Mouse (Mus musculus) stomach, embryonic 16.5 days (tissue): ENCODE measurements around the gene Fundc1. TPM values are rescaled to one million over a fixed set of nuclear protein-coding genes. Genes with fewer than 3 reads are reported as not detected.
"Not testable (repeated sequence)": the region's sequence is repeated elsewhere in the genome, so short reads cannot be mapped to it uniquely, and the experiment has no call there.

Source experiments
- ATAC-seq: fragments of 200-750 bp; cut with Nextera tagmentation; 2 replicates; pipeline ENCODE4 v1.8.0; 2017; ENCODE audit warnings: moderate number of reproducible peaks, moderate TSS enrichment; ENCODE audit not compliant: insufficient read depth, low FRiP score
- H3K27ac ChIP-seq: fragments of 300-500 bp; sonication (generic); 2 replicates; pipeline ENCODE4 v1.5.1; 2014; ENCODE audit warnings: low read length
- H3K27me3 ChIP-seq: fragments of 300-500 bp; sonication (generic); 2 replicates; pipeline ENCODE4 v1.6.1; 2014; ENCODE audit warnings: low read length, control low read depth, mixed read lengths; ENCODE audit not compliant: control insufficient read depth, insufficient read depth
- H3K36me3 ChIP-seq: fragments of 300-500 bp; sonication (generic); 2 replicates; pipeline ENCODE4 v1.6.1; 2014; ENCODE audit warnings: low read length; ENCODE audit not compliant: control insufficient read depth, insufficient read depth
- H3K4me1 ChIP-seq: fragments of 300-500 bp; sonication (generic); 2 replicates; pipeline ENCODE4 v1.6.1; 2014; ENCODE audit warnings: low read length, control low read depth, mixed read lengths; ENCODE audit not compliant: control insufficient read depth, insufficient read depth
- H3K4me2 ChIP-seq: fragments of 300-500 bp; sonication (generic); 2 replicates; pipeline ENCODE4 v1.6.1; 2014; ENCODE audit warnings: low read depth, low read length, mixed read lengths
- H3K4me3 ChIP-seq: fragments of 300-500 bp; sonication (generic); replicated peaks from 2 replicates; pipeline ENCODE4 v1.5.1; 2014; ENCODE audit warnings: mild to moderate bottlenecking, low read length
- H3K9ac ChIP-seq: fragments of 300-500 bp; sonication (generic); 2 replicates; pipeline ENCODE4 v1.6.1; 2014; ENCODE audit warnings: low read length
- H3K9me3 ChIP-seq: fragments of 300-500 bp; sonication (generic); replicated peaks from 2 replicates; pipeline ENCODE4 v1.6.1; 2016; ENCODE audit warnings: low read length, control low read depth; ENCODE audit not compliant: control insufficient read depth
- WGBS: fragments of 180-500 bp; shearing (Covaris S2); extraction: QIAGEN DNeasy Blood & Tissue Kit; methylation state at CpG from one replicate; pipeline ENCODE4 v1.1.7; 2014; 5-methylcytosine and 5-hydroxymethylcytosine counted together
- polyA plus RNA-seq: library from polyadenylated mRNA; unstranded; fragments of >200 nt; fragmentation: Nextera tagmentation; extraction: Ambion mirVana; gene quantifications from 2 replicates; pipeline ENCODE4 v1.2.1, GENCODE M21; 2015

Fundc1 gene
- polyA plus RNA-seq, 1 experiment from 2014 or later, result 59.9 TPM

DNA sequence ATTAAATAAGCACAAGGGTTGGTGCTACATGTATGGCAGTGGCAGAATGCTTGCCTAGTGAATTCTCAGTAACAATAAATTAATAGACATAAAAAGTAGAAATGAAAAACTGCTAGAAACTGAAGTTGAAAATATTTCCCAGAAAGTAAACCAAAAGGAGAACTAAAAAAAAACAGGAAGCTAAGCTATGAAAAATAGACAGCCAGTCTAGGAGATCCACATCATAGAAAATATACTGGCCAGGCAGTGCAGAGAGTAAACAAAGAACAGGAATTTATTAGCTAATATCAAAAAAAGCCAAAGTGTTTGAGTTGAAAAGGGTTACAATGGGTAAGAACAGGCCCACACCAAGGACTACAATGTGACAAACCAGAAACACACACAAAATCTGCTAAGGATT lies 7.4 kb downstream of the Fundc1 start:
- Histone ChIP-seq H3K36me3 (no peaks in the 10 kb centered on the region), H3K27ac (no peak overlapping the region), H3K4me1 (no peaks in the 10 kb centered on the region), H3K4me2 (no peak overlapping the region), H3K9ac (no peak overlapping the region), H3K4me3 (no peak overlapping the region), H3K9me3 (no peaks in the 10 kb centered on the region), H3K27me3 (no peaks in the 10 kb centered on the region)
- no peak for ATAC-seq

DNA sequence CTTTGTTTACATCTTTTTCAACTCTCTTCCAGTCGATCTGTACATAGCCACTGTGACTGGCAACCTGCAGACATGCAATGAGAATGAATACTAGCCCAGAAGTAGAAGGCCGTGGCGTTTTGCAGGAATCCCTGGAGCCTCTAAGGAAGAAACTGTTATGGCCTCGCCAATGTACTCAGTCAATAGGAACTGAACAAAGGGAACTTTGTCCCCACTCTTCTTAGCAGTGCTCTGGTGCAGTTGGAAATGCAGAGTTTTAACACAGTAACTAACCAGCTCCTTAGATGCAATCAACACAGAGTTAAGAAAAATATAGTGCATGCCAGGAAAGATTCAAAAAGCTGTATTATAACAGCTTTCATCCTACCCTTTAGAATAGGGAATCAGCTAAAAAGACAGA lies 13.4 kb downstream of the Fundc1 start:
- Histone ChIP-seq H3K4me2 (no peak overlapping the region), H3K27ac (no peak overlapping the region), H3K4me1 (no peaks in the 10 kb centered on the region), H3K4me3 (no peak overlapping the region), H3K36me3 (no peaks in the 10 kb centered on the region), H3K27me3 (no peaks in the 10 kb centered on the region), H3K9me3 (no peaks in the 10 kb centered on the region), H3K9ac (no peak overlapping the region)
- ATAC-seq, result no peak
- 61% methylated on average over 4 of the region's 4 CpGs for WGBS

DNA sequence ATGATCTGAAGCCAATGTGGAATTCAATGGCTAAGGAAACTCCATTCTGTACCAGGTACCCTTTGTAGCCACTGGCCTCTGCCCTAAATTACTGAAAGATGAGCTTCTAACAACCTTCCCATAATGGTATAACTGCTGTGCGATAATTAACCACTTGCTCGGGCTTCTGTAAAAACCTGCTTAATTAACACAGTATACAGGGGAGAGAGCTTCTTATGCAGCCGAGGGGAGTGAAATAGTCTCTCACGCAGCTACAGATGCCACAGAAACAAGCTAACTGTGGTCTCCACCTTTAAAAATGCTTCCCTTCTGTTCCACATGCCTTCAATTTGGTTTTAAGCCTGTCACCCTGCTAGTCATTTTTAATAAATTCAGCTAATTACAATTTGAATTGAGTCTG lies 17.6 kb downstream of the Fundc1 start:
- no peaks in the 10 kb centered on the region for H3K36me3 ChIP-seq
- H3K4me2 ChIP-seq, result no peak overlapping the region
- H3K4me1 ChIP-seq, result no peaks in the 10 kb centered on the region
- H3K9me3 ChIP-seq, result no peaks in the 10 kb centered on the region
- ATAC-seq, result no peak
- WGBS, result 89% methylated on average over 4 of the region's 4 CpGs
- no peaks in the 10 kb centered on the region for H3K27me3 ChIP-seq
- no peak overlapping the region for H3K27ac ChIP-seq
- no peak overlapping the region for H3K9ac ChIP-seq
- H3K4me3 ChIP-seq, result no peak overlapping the region

DNA sequence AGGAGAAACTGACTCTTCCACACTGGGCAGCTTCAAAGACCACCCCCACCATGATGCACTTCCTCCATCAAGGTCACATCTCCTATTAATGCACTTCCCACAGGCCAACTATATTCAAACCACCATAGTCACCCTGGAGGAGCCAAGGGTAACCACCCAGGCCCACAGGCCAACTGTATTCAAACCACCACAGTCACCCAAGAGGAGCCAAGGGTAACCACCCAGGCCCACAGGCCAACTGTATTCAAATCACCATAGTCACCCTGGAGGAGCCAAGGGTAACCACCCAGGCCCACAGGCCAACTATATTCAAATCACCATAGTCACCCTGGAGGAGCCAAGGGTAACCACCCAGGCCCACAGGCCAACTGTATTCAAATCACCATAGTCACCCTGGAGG lies 20.5 kb downstream of the Fundc1 start:
- not testable (repeated sequence) for H3K4me2 ChIP-seq, H3K27me3 ChIP-seq, H3K4me1 ChIP-seq, H3K9ac ChIP-seq, H3K36me3 ChIP-seq, H3K4me3 ChIP-seq, H3K9me3 ChIP-seq, H3K27ac ChIP-seq, ATAC-seq

DNA sequence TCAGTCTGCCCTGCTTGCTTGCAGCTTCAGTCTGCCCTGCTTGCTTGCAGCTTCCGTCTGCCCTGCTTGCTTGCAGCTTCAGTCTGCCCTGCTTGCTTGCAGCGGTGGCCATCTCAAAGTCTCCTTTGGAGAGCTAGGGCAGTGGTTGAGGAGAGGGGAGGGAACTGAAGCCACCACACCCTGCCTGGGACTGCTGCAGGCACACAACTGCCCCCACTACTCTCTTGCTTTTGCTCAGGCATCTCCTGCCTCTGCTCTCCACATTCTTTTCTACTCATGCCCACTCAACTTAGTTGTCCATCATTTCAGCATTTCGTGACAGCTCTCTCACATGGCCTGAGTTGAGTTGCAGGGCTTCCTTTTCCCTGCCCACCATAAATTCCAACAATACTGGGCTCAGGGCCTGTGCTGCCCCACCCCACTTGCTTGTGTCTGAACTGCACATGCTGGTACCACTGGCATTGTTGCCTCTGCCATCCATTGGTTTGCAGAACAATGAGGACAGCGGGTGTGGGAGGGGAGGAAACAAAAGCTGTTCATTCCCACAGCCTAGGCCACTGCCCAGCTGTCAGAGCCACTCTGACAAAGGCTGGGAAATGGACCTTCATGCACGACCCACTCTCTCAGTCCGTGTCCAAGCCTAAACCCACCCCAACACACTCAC lies 24.9 kb downstream of the Fundc1 start:
- Histone ChIP-seq H3K9me3 (no peaks in the 10 kb centered on the region), H3K27me3 (no peaks in the 10 kb centered on the region), H3K4me1 (no peaks in the 10 kb centered on the region), H3K27ac (no peak overlapping the region), H3K36me3 (no peaks in the 10 kb centered on the region), H3K9ac (no peak overlapping the region), H3K4me3 (no peak overlapping the region), H3K4me2 (no peak overlapping the region)
- ATAC-seq, result peak; percentile 25; the same call in 1 of the 2 replicates
- 38% methylated on average over 6 of the region's 6 CpGs for WGBS

DNA sequence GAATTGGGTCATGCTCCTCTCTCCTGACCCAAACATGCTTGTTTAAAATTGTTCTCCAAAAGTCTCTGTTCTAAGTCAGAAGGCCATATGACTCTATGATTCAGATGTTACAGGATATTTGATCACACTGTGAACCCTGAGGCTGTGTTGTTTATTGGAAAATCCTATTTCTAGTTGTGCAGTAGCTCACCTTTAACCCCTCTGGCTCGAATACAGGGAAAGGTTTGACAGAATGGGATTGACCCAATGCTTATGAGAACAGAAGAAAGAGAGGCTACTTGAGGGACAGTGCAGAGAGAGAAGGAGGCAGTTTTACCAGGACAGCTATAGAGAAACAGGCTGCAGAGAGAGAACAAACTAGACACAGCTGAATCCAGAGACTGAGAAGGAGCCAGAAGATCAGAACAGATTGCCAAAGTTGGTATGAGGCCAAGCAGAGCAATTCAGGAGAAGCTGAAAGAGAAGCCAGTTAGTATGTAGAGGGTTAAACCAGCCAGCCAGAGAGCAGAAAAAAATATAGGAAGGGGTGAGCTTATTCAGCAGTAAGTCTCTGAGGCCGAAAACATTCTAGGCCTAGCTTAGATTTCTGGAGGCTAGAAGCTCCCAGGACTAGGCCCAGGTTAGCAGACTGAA lies 27.1 kb downstream of the Fundc1 start:
- WGBS, result 26% methylated on average over 2 of the region's 2 CpGs
- Histone ChIP-seq H3K4me3 (no peak overlapping the region), H3K27me3 (no peaks in the 10 kb centered on the region), H3K4me2 (no peak overlapping the region), H3K27ac (no peak overlapping the region), H3K9me3 (no peaks in the 10 kb centered on the region), H3K9ac (no peak overlapping the region), H3K4me1 (no peaks in the 10 kb centered on the region), H3K36me3 (no peaks in the 10 kb centered on the region)
- ATAC-seq, result peak; percentile 33; the same call in 1 of the 2 replicates

DNA sequence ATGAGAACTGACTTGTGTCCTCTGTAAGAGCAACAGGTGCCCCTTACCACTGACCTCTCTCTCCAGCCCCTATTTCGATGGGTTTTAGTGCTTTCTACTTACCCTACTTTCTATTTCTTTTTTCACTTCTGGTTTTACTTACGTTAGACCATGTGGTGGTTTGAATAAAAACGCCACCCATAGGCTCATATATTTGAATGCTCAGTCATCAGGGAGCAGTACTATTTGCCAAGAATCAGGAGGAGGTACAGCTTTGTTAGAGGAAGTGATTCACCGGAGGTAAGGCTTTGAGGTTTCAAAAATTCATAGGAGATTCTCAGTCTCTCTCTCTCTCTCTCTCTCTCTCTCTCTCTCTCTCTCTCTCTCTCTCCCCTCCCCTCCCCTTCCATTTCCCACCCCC lies 34.4 kb downstream of the Fundc1 start:
- no peak overlapping the region for H3K27ac ChIP-seq
- no peak overlapping the region for H3K4me3 ChIP-seq
- no peaks in the 10 kb centered on the region for H3K4me1 ChIP-seq
- no peak for ATAC-seq
- no peaks in the 10 kb centered on the region for H3K36me3 ChIP-seq
- H3K9me3 ChIP-seq, result no peaks in the 10 kb centered on the region
- no peak overlapping the region for H3K4me2 ChIP-seq
- H3K9ac ChIP-seq, result no peak overlapping the region
- 83% methylated on average over 4 of the region's 4 CpGs for whole genome bisulfite sequencing
- no peaks in the 10 kb centered on the region for H3K27me3 ChIP-seq

DNA sequence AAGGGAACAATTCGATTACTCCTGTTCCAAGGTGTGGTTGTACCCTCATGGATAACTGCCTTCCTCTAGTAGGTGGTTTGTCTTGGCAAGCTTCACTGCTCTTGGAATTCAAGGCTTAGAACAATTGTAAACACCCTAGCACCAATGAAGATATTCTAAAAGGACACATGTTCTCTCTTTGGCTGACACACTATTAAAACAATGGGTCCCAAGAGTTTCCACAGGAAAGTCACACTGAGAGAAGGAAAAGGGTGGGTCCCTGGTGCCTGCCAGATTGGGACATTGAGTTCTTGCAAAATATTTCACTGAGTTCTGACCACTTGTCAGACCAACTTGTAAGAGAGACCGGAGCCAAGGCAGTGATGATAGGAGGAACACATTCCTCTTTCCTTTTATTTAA lies 45.1 kb downstream of the Fundc1 start:
- Histone ChIP-seq H3K9ac (no peak overlapping the region), H3K27me3 (no peaks in the 10 kb centered on the region), H3K4me1 (no peaks in the 10 kb centered on the region), H3K36me3 (no peaks in the 10 kb centered on the region), H3K27ac (no peak overlapping the region), H3K4me2 (no peak overlapping the region), H3K4me3 (no peak overlapping the region), H3K9me3 (no peaks in the 10 kb centered on the region)
- 73% methylated on average over 2 of the region's 2 CpGs for WGBS
- no peak for ATAC-seq

DNA sequence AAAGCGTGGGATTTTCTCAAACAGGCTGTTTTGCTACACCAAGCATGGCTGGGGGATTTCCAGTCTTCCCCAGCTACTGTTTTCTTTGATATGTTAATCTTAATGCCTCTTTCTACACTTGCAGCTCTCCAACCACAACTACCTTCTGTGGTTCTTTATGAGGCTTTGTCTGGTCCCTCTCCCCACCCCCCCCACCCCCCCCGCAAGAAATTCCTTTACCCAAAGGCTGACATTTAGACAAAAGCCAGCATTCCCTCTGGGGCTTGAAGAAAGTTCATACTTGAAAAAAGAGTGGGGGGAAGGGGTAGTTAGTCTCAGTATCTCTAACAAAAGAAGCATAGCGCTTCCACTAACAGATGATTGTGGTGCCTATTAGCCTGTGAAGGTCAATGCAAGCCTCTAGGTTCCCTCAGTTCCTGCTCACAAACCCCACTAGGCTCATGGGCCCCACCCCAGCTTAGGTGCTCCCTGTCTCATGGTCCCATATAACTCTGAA lies 50.9 kb downstream of the Fundc1 start:
- H3K4me3 ChIP-seq, result no peak overlapping the region
- H3K9me3 ChIP-seq, result no peaks in the 10 kb centered on the region
- H3K4me1 ChIP-seq, result no peaks in the 10 kb centered on the region
- no peak for ATAC-seq
- H3K27me3 ChIP-seq, result no peaks in the 10 kb centered on the region
- H3K36me3 ChIP-seq, result no peaks in the 10 kb centered on the region
- H3K4me2 ChIP-seq, result no peak overlapping the region
- 35% methylated on average over 3 of the region's 3 CpGs for WGBS
- no peak overlapping the region for H3K9ac ChIP-seq
- no peak overlapping the region for H3K27ac ChIP-seq
